Mouse (Mus musculus): Measurements from ENCODE around the gene Gpr89. TPM values are rescaled to one million over a fixed set of nuclear protein-coding genes. Genes with fewer than 3 reads are reported as not detected.
A peak's percentile ranks its signal among the peaks of the same experiment; 100 is the strongest.

The Gpr89 gene
- polyA plus RNA-seq, 1 experiment from 2014 or later = 47.9 TPM

- peaks cover 7% of the 10 kb centered on the region for H3K4me1 ChIP-seq
- no peak for ATAC-seq (ENCODE audit: insufficient number of reproducible peaks, insufficient read depth, low FRiP score, low TSS enrichment, low read depth)
- H3K36me3 ChIP-seq = no peaks in the 10 kb centered on the region
- H3K4me2 ChIP-seq = peak within 1 kb of the TSS; percentile 86
- peak within 1 kb of the TSS; percentile 96 for H3K9ac ChIP-seq
- WGBS = 16% methylated on average over 14 of the region's 14 CpGs
- no peaks in the 10 kb centered on the region for H3K9me3 ChIP-seq
- H3K27me3 ChIP-seq = peaks cover 8% of the 10 kb centered on the region
- H3K27ac ChIP-seq = no peak within 1 kb of the TSS
- peak within 1 kb of the TSS; percentile 99 for H3K4me3 ChIP-seq
These were observed 753 bp downstream of the Gpr89 start, which contains the start of gene Gja5 for GRCm38 (mm10) chr3:96904393-96904792. TSS of gene Gja5 (plus strand) at chr3:96904693.

GRCm38 (mm10) chr3:96902336-96902999 is 2.7 kb downstream of the Gpr89 start:
- Histone ChIP-seq H3K27me3 (peaks cover 6% of the 10 kb centered on the region), H3K4me2 (no peak overlapping the region), H3K9ac (no peak overlapping the region), H3K27ac (no peak overlapping the region), H3K4me3 (no peak overlapping the region), H3K36me3 (no peaks in the 10 kb centered on the region; the same call in 1 of the 2 replicates), H3K9me3 (no peaks in the 10 kb centered on the region), H3K4me1 (peaks cover 7% of the 10 kb centered on the region)
- ATAC-seq (ENCODE audit: insufficient number of reproducible peaks, insufficient read depth, low FRiP score, low TSS enrichment, low read depth) = no peak
- 85% methylated on average over 4 of the region's 4 CpGs for WGBS

- Histone ChIP-seq H3K4me3 (no peak overlapping the region), H3K9me3 (no peaks in the 10 kb centered on the region), H3K4me2 (no peak overlapping the region), H3K36me3 (peaks cover 70% of the 10 kb centered on the region), H3K4me1 (peaks cover 7% of the 10 kb centered on the region), H3K27me3 (no peaks in the 10 kb centered on the region), H3K9ac (no peak overlapping the region), H3K27ac (no peak overlapping the region)
- ATAC-seq (ENCODE audit: insufficient number of reproducible peaks, insufficient read depth, low FRiP score, low TSS enrichment, low read depth) = no peak
- 96% methylated on average over 7 of the region's 7 CpGs for WGBS
These were observed 21.5 kb downstream of the Gpr89 start for GRCm38 (mm10) chr3:96883690-96884089.

- H3K27me3 ChIP-seq = no peaks in the 10 kb centered on the region
- H3K4me3 ChIP-seq = no peak overlapping the region
- WGBS = 91% methylated on average over 14 of the region's 14 CpGs
- peaks cover 80% of the 10 kb centered on the region for H3K36me3 ChIP-seq
- ATAC-seq (ENCODE audit: insufficient number of reproducible peaks, insufficient read depth, low FRiP score, low TSS enrichment, low read depth) = no peak
- no peak overlapping the region for H3K9ac ChIP-seq
- no peak overlapping the region for H3K27ac ChIP-seq
- H3K4me1 ChIP-seq = peaks cover 3% of the 10 kb centered on the region; the same call in 1 of the 2 replicates
- H3K9me3 ChIP-seq = no peaks in the 10 kb centered on the region
- H3K4me2 ChIP-seq = no peak overlapping the region
These were observed 22.9 kb downstream of the Gpr89 start for GRCm38 (mm10) chr3:96882061-96882849.

- Histone ChIP-seq H3K4me2 (no peak overlapping the region), H3K27me3 (no peaks in the 10 kb centered on the region), H3K27ac (no peak overlapping the region), H3K4me3 (no peak overlapping the region), H3K9me3 (no peaks in the 10 kb centered on the region), H3K4me1 (no peaks in the 10 kb centered on the region), H3K36me3 (peaks cover 79% of the 10 kb centered on the region), H3K9ac (no peak overlapping the region)
- ATAC-seq (ENCODE audit: insufficient number of reproducible peaks, insufficient read depth, low FRiP score, low TSS enrichment, low read depth) = no peak
- WGBS = 75% methylated on average over 6 of the region's 6 CpGs
These were observed 23.6 kb downstream of the Gpr89 start for GRCm38 (mm10) chr3:96881557-96881956.

GRCm38 (mm10) chr3:96880385-96880784 is 24.8 kb downstream of the Gpr89 start:
- 91% methylated on average over 4 of the region's 4 CpGs for WGBS
- no peak overlapping the region for H3K4me2 ChIP-seq
- no peak overlapping the region for H3K9ac ChIP-seq
- ATAC-seq (ENCODE audit: insufficient number of reproducible peaks, insufficient read depth, low FRiP score, low TSS enrichment, low read depth) = no peak
- no peak overlapping the region for H3K4me3 ChIP-seq
- H3K9me3 ChIP-seq = no peaks in the 10 kb centered on the region
- no peaks in the 10 kb centered on the region for H3K4me1 ChIP-seq
- H3K36me3 ChIP-seq = peaks cover 72% of the 10 kb centered on the region
- H3K27me3 ChIP-seq = no peaks in the 10 kb centered on the region
- no peak overlapping the region for H3K27ac ChIP-seq

- Histone ChIP-seq H3K4me2 (no peak overlapping the region), H3K4me1 (no peaks in the 10 kb centered on the region), H3K9me3 (no peaks in the 10 kb centered on the region), H3K36me3 (peaks cover 75% of the 10 kb centered on the region), H3K4me3 (no peak overlapping the region), H3K9ac (no peak overlapping the region), H3K27me3 (no peaks in the 10 kb centered on the region), H3K27ac (no peak overlapping the region)
- whole genome bisulfite sequencing = 90% methylated on average over 9 of the region's 9 CpGs
- ATAC-seq (ENCODE audit: insufficient number of reproducible peaks, insufficient read depth, low FRiP score, low TSS enrichment, low read depth) = no peak
These were observed 25.6 kb downstream of the Gpr89 start for GRCm38 (mm10) chr3:96879536-96879935.

- ATAC-seq (ENCODE audit: insufficient number of reproducible peaks, insufficient read depth, low FRiP score, low TSS enrichment, low read depth) = no peak
- no peak overlapping the region for H3K27ac ChIP-seq
- WGBS = 81% methylated on average over 7 of the region's 7 CpGs
- no peaks in the 10 kb centered on the region for H3K27me3 ChIP-seq
- H3K4me2 ChIP-seq = no peak overlapping the region
- H3K9me3 ChIP-seq = no peaks in the 10 kb centered on the region
- H3K9ac ChIP-seq = no peak overlapping the region
- no peak overlapping the region for H3K4me3 ChIP-seq
- peaks cover 79% of the 10 kb centered on the region for H3K36me3 ChIP-seq
- H3K4me1 ChIP-seq = no peaks in the 10 kb centered on the region
These were observed 30.2 kb downstream of the Gpr89 start for GRCm38 (mm10) chr3:96874808-96875571.

GRCm38 (mm10) chr3:96872501-96872900 is 32.6 kb downstream of the Gpr89 start:
- peaks cover 78% of the 10 kb centered on the region for H3K36me3 ChIP-seq
- H3K4me3 ChIP-seq = no peak overlapping the region
- no peak overlapping the region for H3K4me2 ChIP-seq
- no peak for ATAC-seq (ENCODE audit: insufficient number of reproducible peaks, insufficient read depth, low FRiP score, low TSS enrichment, low read depth)
- H3K4me1 ChIP-seq = no peaks in the 10 kb centered on the region
- WGBS = 92% methylated on average over 8 of the region's 8 CpGs
- no peak overlapping the region for H3K27ac ChIP-seq
- H3K27me3 ChIP-seq = no peaks in the 10 kb centered on the region
- H3K9me3 ChIP-seq = no peaks in the 10 kb centered on the region
- H3K9ac ChIP-seq = no peak overlapping the region

GRCm38 (mm10) chr3:96871070-96871469 is 34.1 kb downstream of the Gpr89 start:
- peaks cover 73% of the 10 kb centered on the region for H3K36me3 ChIP-seq
- H3K27ac ChIP-seq = no peak overlapping the region
- H3K9ac ChIP-seq = no peak overlapping the region
- 76% methylated on average over 8 of the region's 8 CpGs for WGBS
- H3K4me2 ChIP-seq = no peak overlapping the region
- no peaks in the 10 kb centered on the region for H3K4me1 ChIP-seq
- H3K9me3 ChIP-seq = no peaks in the 10 kb centered on the region
- no peak overlapping the region for H3K4me3 ChIP-seq
- no peak for ATAC-seq (ENCODE audit: insufficient number of reproducible peaks, insufficient read depth, low FRiP score, low TSS enrichment, low read depth)
- H3K27me3 ChIP-seq = no peaks in the 10 kb centered on the region

- H3K27ac ChIP-seq = no peak overlapping the region
- no peak overlapping the region for H3K9ac ChIP-seq
- no peaks in the 10 kb centered on the region for H3K9me3 ChIP-seq
- H3K36me3 ChIP-seq = peaks cover 68% of the 10 kb centered on the region
- no peak overlapping the region for H3K4me2 ChIP-seq
- WGBS = 90% methylated on average over 2 of the region's 2 CpGs
- ATAC-seq (ENCODE audit: insufficient number of reproducible peaks, insufficient read depth, low FRiP score, low TSS enrichment, low read depth) = no peak
- H3K4me1 ChIP-seq = no peaks in the 10 kb centered on the region
- H3K4me3 ChIP-seq = no peak overlapping the region
- no peaks in the 10 kb centered on the region for H3K27me3 ChIP-seq
These were observed 34.9 kb downstream of the Gpr89 start for GRCm38 (mm10) chr3:96870270-96870669.
